Mouse (Mus musculus) liver, adult 2 months (tissue): ENCODE results near the gene Fgf14. TPM values are rescaled to one million over a fixed set of nuclear protein-coding genes. Genes with fewer than 3 reads are reported as not detected.

ENCODE experiments used
- DNase-seq: peaks from one replicate; pipeline ENCODE4 v3.0.0-alpha.2; 2011; ENCODE audit warnings: low read depth, low spot score; ENCODE audit errors: extremely low read depth
- H3K27ac ChIP-seq: fragments of 200-500 bp; replicated peaks from 2 replicates; pipeline ENCODE4 v1.5.1; 2012; ENCODE audit warnings: low read depth, mild to moderate bottlenecking, control low read depth, inconsistent platforms, low read length; ENCODE audit not compliant: insufficient read depth
- H3K27me3 ChIP-seq: fragments of 200-500 bp; 2 replicates; pipeline ENCODE4 v1.6.1; 2012; ENCODE audit warnings: mild to moderate bottlenecking, moderate library complexity, low read length, inconsistent platforms; ENCODE audit not compliant: control insufficient read depth, insufficient read depth
- H3K36me3 ChIP-seq: fragments of 200-500 bp; 2 replicates; pipeline ENCODE4 v1.6.1; 2012; ENCODE audit warnings: low read length, inconsistent platforms; ENCODE audit not compliant: control insufficient read depth, insufficient read depth
- H3K4me1 ChIP-seq: fragments of 200-500 bp; 2 replicates; pipeline ENCODE4 v1.6.1; 2011; ENCODE audit warnings: low read length; ENCODE audit not compliant: control insufficient read depth, insufficient read depth
- H3K4me3 ChIP-seq: fragments of 200-500 bp; 2 replicates; pipeline ENCODE4 v1.5.1; 2011; ENCODE audit warnings: low read depth, mild to moderate bottlenecking, control low read depth, low read length, moderate library complexity; ENCODE audit not compliant: insufficient read depth
- H3K79me2 ChIP-seq: fragments of 200-500 bp; 2 replicates; pipeline ENCODE4 v1.6.1; 2012; ENCODE audit warnings: inconsistent platforms, mild to moderate bottlenecking, low read length, moderate library complexity; ENCODE audit not compliant: control insufficient read depth, insufficient read depth
- H3K9ac ChIP-seq: fragments of 200-500 bp; 2 replicates; pipeline ENCODE4 v1.6.1; 2012; ENCODE audit warnings: low read depth, mild to moderate bottlenecking, control low read depth, inconsistent platforms, low read length
- CTCF ChIP-seq: fragments of 200-500 bp; IDR thresholded peaks from 2 replicates; pipeline ENCODE4 v1.5.1; 2011; ENCODE audit warnings: low read depth, low read length, control low read depth
- POLR2A ChIP-seq: fragments of 200-500 bp; IDR thresholded peaks from 2 replicates; pipeline ENCODE4 v1.6.1; 2011; ENCODE audit warnings: low read length, control low read depth; ENCODE audit not compliant: insufficient read depth; ENCODE audit errors: extremely low read depth
- WGBS: fragments of 180-500 bp; shearing (Covaris S2); methylation state at CpG from one replicate; pipeline ENCODE4 v1.1.7; 2018; 5-methylcytosine and 5-hydroxymethylcytosine counted together
- polyA plus RNA-seq: library from polyadenylated mRNA; depleted of rRNA; stranded (reverse); fragments of >200 nt; gene quantifications from 2 replicates; pipeline ENCODE4 v1.2.3, GENCODE M21; 2012; rRNA removed
- total RNA-seq: library from RNA; depleted of rRNA; stranded (reverse); fragments of >200 nt; gene quantifications from 2 replicates; pipeline ENCODE4 v1.2.3, GENCODE M21; 2014; rRNA removed

The Fgf14 gene
- total RNA-seq (not detected in 2 replicates), polyA plus RNA-seq (not detected in 2 replicates)

GRCm38 (mm10) chr14:124676506-124677177, at the start of gene Fgf14:
Gene Fgf14, minus strand, starts transcription at chr14:124677127.
- 41% methylated on average over 12 of the region's 12 CpGs for WGBS
- Histone ChIP-seq H3K27me3 (peaks cover 3% of the 10 kb centered on the region; the same call in 1 of the 2 replicates), H3K36me3 (no peaks in the 10 kb centered on the region), H3K79me2 (no peaks in the 10 kb centered on the region), H3K4me3 (no peak within 1 kb of the TSS), H3K9ac (no peak within 1 kb of the TSS), H3K4me1 (no peaks in the 10 kb centered on the region), H3K27ac (no peak within 1 kb of the TSS)
- no peak for DNase-seq
- no peak for TF ChIP-seq POLR2A

- no peaks in the 10 kb centered on the region for H3K4me1 ChIP-seq
- DNase-seq = no peak
- TF ChIP-seq POLR2A (no peak), CTCF (no peak)
- no peaks in the 10 kb centered on the region for H3K36me3 ChIP-seq
- no peak overlapping the region for H3K9ac ChIP-seq
- H3K79me2 ChIP-seq = no peaks in the 10 kb centered on the region
- WGBS = 14% methylated on average over 10 of the region's 10 CpGs
- H3K27ac ChIP-seq = no peak overlapping the region
- no peak overlapping the region for H3K4me3 ChIP-seq
- H3K27me3 ChIP-seq = peaks cover 3% of the 10 kb centered on the region; the same call in 1 of the 2 replicates
These were observed 452 bp upstream of the Fgf14 start for GRCm38 (mm10) chr14:124677379-124677778.

GRCm38 (mm10) chr14:124675654-124676505, 1.0 kb downstream of the Fgf14 start:
- Histone ChIP-seq H3K4me3 (no peak overlapping the region), H3K79me2 (no peaks in the 10 kb centered on the region)
- TF ChIP-seq CTCF = no peak
- TF ChIP-seq POLR2A = no peak

GRCm38 (mm10) chr14:124675142-124675653, 1.7 kb downstream of the Fgf14 start:
- no peak overlapping the region for H3K27ac ChIP-seq
- no peak overlapping the region for H3K4me3 ChIP-seq

More at GRCm38 (mm10) chr14:124675654-124676505, 1.0 kb downstream of the Fgf14 start:
- Histone ChIP-seq H3K27me3 (peaks cover 3% of the 10 kb centered on the region; the same call in 1 of the 2 replicates), H3K27ac (no peak overlapping the region), H3K36me3 (no peaks in the 10 kb centered on the region), H3K4me1 (no peaks in the 10 kb centered on the region), H3K9ac (no peak overlapping the region)
- no peak for DNase-seq
- WGBS = 20% methylated on average over 23 of the region's 23 CpGs

GRCm38 (mm10) chr14:124674536-124675141, 2.3 kb downstream of the Fgf14 start:
- Histone ChIP-seq H3K27ac (no peak overlapping the region), H3K27me3 (peaks cover 3% of the 10 kb centered on the region; the same call in 1 of the 2 replicates), H3K79me2 (no peaks in the 10 kb centered on the region), H3K4me1 (no peaks in the 10 kb centered on the region), H3K9ac (no peak overlapping the region), H3K36me3 (no peaks in the 10 kb centered on the region), H3K4me3 (no peak overlapping the region)
- WGBS = 49% methylated on average over 8 of the region's 8 CpGs
- no peak for DNase-seq
- no peak for TF ChIP-seq CTCF

More at GRCm38 (mm10) chr14:124675142-124675653, 1.7 kb downstream of the Fgf14 start:
- no peak overlapping the region for H3K9ac ChIP-seq
- H3K27me3 ChIP-seq = peaks cover 3% of the 10 kb centered on the region; the same call in 1 of the 2 replicates
- no peaks in the 10 kb centered on the region for H3K79me2 ChIP-seq
- no peaks in the 10 kb centered on the region for H3K36me3 ChIP-seq
- 3% methylated on average over 21 of the region's 21 CpGs for WGBS
- H3K4me1 ChIP-seq = no peaks in the 10 kb centered on the region
- no peak for TF ChIP-seq POLR2A
- no peak for TF ChIP-seq CTCF
- no peak for DNase-seq
